Mouse (Mus musculus) liver, embryonic 13.5 days (tissue): ENCODE results near the gene Cenpt. TPM values are rescaled to one million over a fixed set of nuclear protein-coding genes. Genes with fewer than 3 reads are reported as not detected.
"Not testable (repeated sequence)": the region's sequence is repeated elsewhere in the genome, so short reads cannot be mapped to it uniquely, and the experiment has no call there.

Source experiments
- ATAC-seq: fragments of 200-750 bp; cut with Nextera tagmentation; 2 replicates; pipeline ENCODE4 v1.8.0; 2017; ENCODE audit warnings: low read depth, mild to moderate bottlenecking, moderate number of reproducible peaks, moderate library complexity
- DNase-seq: peaks from one replicate; pipeline ENCODE4 v3.0.0; 2022
- H3K27ac ChIP-seq: fragments of 300-500 bp; sonication (generic); 2 replicates; pipeline ENCODE4 v1.5.1; 2015; ENCODE audit warnings: moderate library complexity, mild to moderate bottlenecking, inconsistent platforms
- H3K27me3 ChIP-seq: fragments of 300-500 bp; sonication (generic); 2 replicates; pipeline ENCODE4 v1.6.1; 2015; ENCODE audit warnings: mild to moderate bottlenecking, inconsistent platforms
- H3K36me3 ChIP-seq: fragments of 300-500 bp; sonication (generic); 2 replicates; pipeline ENCODE4 v1.6.1; 2015; ENCODE audit warnings: mild to moderate bottlenecking, inconsistent platforms
- H3K4me1 ChIP-seq: fragments of 300-500 bp; sonication (generic); replicated peaks from 2 replicates; pipeline ENCODE4 v1.6.1; 2015; ENCODE audit warnings: inconsistent platforms
- H3K4me2 ChIP-seq: fragments of 300-500 bp; sonication (generic); 2 replicates; pipeline ENCODE4 v1.6.1; 2015; ENCODE audit warnings: inconsistent platforms, mild to moderate bottlenecking, moderate library complexity
- H3K4me3 ChIP-seq: fragments of 300-500 bp; sonication (generic); replicated peaks from 2 replicates; pipeline ENCODE4 v1.5.1; 2015; ENCODE audit warnings: mild to moderate bottlenecking, inconsistent platforms
- H3K9ac ChIP-seq: fragments of 300-500 bp; sonication (generic); 2 replicates; pipeline ENCODE4 v1.6.1; 2015; ENCODE audit warnings: mild to moderate bottlenecking, inconsistent platforms
- H3K9me3 ChIP-seq: fragments of 300-500 bp; sonication (generic); replicated peaks from 2 replicates; pipeline ENCODE4 v1.6.1; 2016; ENCODE audit warnings: inconsistent platforms
- WGBS: fragments of 180-500 bp; shearing (Covaris S2); methylation state at CpG from one replicate; pipeline ENCODE4 v1.1.7; 2015; ENCODE audit not compliant: insufficient replicate concordance; 5-methylcytosine and 5-hydroxymethylcytosine counted together
- polyA plus RNA-seq: library from polyadenylated mRNA; unstranded; fragments of >200 nt; fragmentation: Nextera tagmentation; extraction: Ambion mirVana; gene quantifications from 2 replicates; pipeline ENCODE4 v1.2.1, GENCODE M21; 2015

The Cenpt gene
- polyA plus RNA-seq, 1 experiment from 2014 or later, result 21.5 TPM

- Histone ChIP-seq H3K9ac (peak overlapping the region; percentile 88), H3K27me3 (no peaks in the 10 kb centered on the region), H3K36me3 (peaks cover 33% of the 10 kb centered on the region), H3K4me3 (peak overlapping the region; percentile 82), H3K4me1 (peaks cover 52% of the 10 kb centered on the region), H3K9me3 (no peaks in the 10 kb centered on the region), H3K4me2 (peak overlapping the region; percentile 73), H3K27ac (peak overlapping the region; percentile 86)
- ATAC-seq (peak; percentile 74), DNase-seq (peak; percentile 86)
- WGBS, result under 1% methylated on average over 34 of the region's 34 CpGs
These were observed 1.4 kb downstream of the Cenpt start for GRCm38 (mm10) chr8:105851651-105852143.

GRCm38 (mm10) chr8:105850611-105851010, 2.5 kb downstream of the Cenpt start:
- H3K9me3 ChIP-seq, result no peaks in the 10 kb centered on the region
- peaks cover 46% of the 10 kb centered on the region for H3K4me1 ChIP-seq
- peak overlapping the region; percentile 67 for H3K9ac ChIP-seq
- H3K27ac ChIP-seq, result no peak overlapping the region
- H3K4me3 ChIP-seq, result peak overlapping the region; percentile 82
- H3K4me2 ChIP-seq, result peak overlapping the region; percentile 67
- 69% methylated on average over 7 of the region's 7 CpGs for WGBS
- no peak for ATAC-seq
- DNase-seq, result no peak
- H3K36me3 ChIP-seq, result peaks cover 43% of the 10 kb centered on the region
- H3K27me3 ChIP-seq, result no peaks in the 10 kb centered on the region

- ATAC-seq, result no peak
These were observed 3.1 kb downstream of the Cenpt start for GRCm38 (mm10) chr8:105850014-105850413.

GRCm38 (mm10) chr8:105846678-105847077, 6.4 kb downstream of the Cenpt start:
- ATAC-seq, result no peak

More at GRCm38 (mm10) chr8:105850014-105850413, 3.1 kb downstream of the Cenpt start:
- 75% methylated on average over 4 of the region's 4 CpGs for WGBS
- peak overlapping the region; percentile 67; the same call in 1 of the 2 replicates for H3K9ac ChIP-seq
- H3K4me1 ChIP-seq, result peaks cover 41% of the 10 kb centered on the region
- H3K9me3 ChIP-seq, result no peaks in the 10 kb centered on the region
- DNase-seq, result no peak
- no peak overlapping the region for H3K27ac ChIP-seq
- peak overlapping the region; percentile 67 for H3K4me2 ChIP-seq
- peaks cover 49% of the 10 kb centered on the region for H3K36me3 ChIP-seq
- no peaks in the 10 kb centered on the region for H3K27me3 ChIP-seq
- H3K4me3 ChIP-seq, result peak overlapping the region; percentile 82

GRCm38 (mm10) chr8:105839209-105839608, 13.9 kb downstream of the Cenpt start:
- Histone ChIP-seq H3K9ac (no peak overlapping the region), H3K27me3 (no peaks in the 10 kb centered on the region; the same call in 1 of the 2 replicates), H3K4me3 (no peak overlapping the region), H3K9me3 (no peaks in the 10 kb centered on the region), H3K27ac (no peak overlapping the region), H3K36me3 (peaks cover 21% of the 10 kb centered on the region), H3K4me2 (no peak overlapping the region), H3K4me1 (peaks cover 25% of the 10 kb centered on the region)
- 72% methylated on average over 5 of the region's 5 CpGs for WGBS
- ATAC-seq, result no peak
- DNase-seq, result no peak

More at GRCm38 (mm10) chr8:105846678-105847077, 6.4 kb downstream of the Cenpt start:
- Histone ChIP-seq H3K9ac (peak overlapping the region; percentile 13; the same call in 1 of the 2 replicates), H3K4me2 (no peak overlapping the region), H3K27ac (0 out of 2 replicates have a peak overlapping the region, but pooled peaks have one; percentile 9), H3K4me1 (peaks cover 29% of the 10 kb centered on the region), H3K27me3 (no peaks in the 10 kb centered on the region), H3K9me3 (no peaks in the 10 kb centered on the region), H3K4me3 (no peak overlapping the region), H3K36me3 (peaks cover 73% of the 10 kb centered on the region)
- no peak for DNase-seq
- WGBS, result 49% methylated on average over 11 of the region's 11 CpGs

GRCm38 (mm10) chr8:105836991-105837390, 16.1 kb downstream of the Cenpt start:
- Histone ChIP-seq H3K4me2 (no peak overlapping the region), H3K4me1 (peaks cover 46% of the 10 kb centered on the region), H3K27me3 (no peaks in the 10 kb centered on the region; the same call in 1 of the 2 replicates), H3K36me3 (peaks cover 9% of the 10 kb centered on the region; the same call in 1 of the 2 replicates), H3K9me3 (no peaks in the 10 kb centered on the region), H3K4me3 (no peak overlapping the region), H3K27ac (no peak overlapping the region), H3K9ac (no peak overlapping the region)
- 64% methylated on average over 6 of the region's 6 CpGs for WGBS
- no peak for ATAC-seq
- no peak for DNase-seq

GRCm38 (mm10) chr8:105835318-105835717, 17.8 kb downstream of the Cenpt start:
- peak; percentile 63 for ATAC-seq
- H3K4me3 ChIP-seq, result no peak overlapping the region
- H3K4me1 ChIP-seq, result peaks cover 60% of the 10 kb centered on the region
- H3K4me2 ChIP-seq, result peak overlapping the region; percentile 19; the same call in 1 of the 2 replicates
- WGBS, result 22% methylated on average over 11 of the region's 11 CpGs
- H3K36me3 ChIP-seq, result no peaks in the 10 kb centered on the region
- DNase-seq, result peak; percentile 80
- H3K9me3 ChIP-seq, result no peaks in the 10 kb centered on the region
- peak overlapping the region; percentile 39; the same call in 1 of the 2 replicates for H3K9ac ChIP-seq
- peak overlapping the region; percentile 57 for H3K27ac ChIP-seq
- H3K27me3 ChIP-seq, result no peaks in the 10 kb centered on the region; the same call in 1 of the 2 replicates

GRCm38 (mm10) chr8:105833740-105834139, 19.3 kb downstream of the Cenpt start:
- Histone ChIP-seq H3K4me2 (peak overlapping the region; percentile 63), H3K27ac (peak overlapping the region; percentile 96), H3K4me1 (peaks cover 69% of the 10 kb centered on the region), H3K4me3 (peak overlapping the region; percentile 57), H3K9ac (peak overlapping the region; percentile 71)
- not testable (repeated sequence) for H3K27me3 ChIP-seq, H3K9me3 ChIP-seq, H3K36me3 ChIP-seq
- peak; percentile 50 for DNase-seq
- 65% methylated on average over 2 of the region's 2 CpGs for WGBS
- ATAC-seq, result 0 out of 2 replicates have a peak, but pooled peaks have one; percentile 13

- peak within 1 kb of the TSS; percentile 98 for H3K9ac ChIP-seq
- H3K36me3 ChIP-seq, result peaks cover 43% of the 10 kb centered on the region
- ATAC-seq (peak; percentile 90), DNase-seq (peak; percentile 97)
- WGBS, result under 1% methylated on average over 52 of the region's 52 CpGs
- 0 out of 2 replicates have a peak, but pooled peaks cover 1% of the 10 kb centered on the region for H3K9me3 ChIP-seq
- H3K27ac ChIP-seq, result peak within 1 kb of the TSS; percentile 99
- H3K27me3 ChIP-seq, result no peaks in the 10 kb centered on the region
- H3K4me3 ChIP-seq, result peak within 1 kb of the TSS; percentile 91
- peak within 1 kb of the TSS; percentile 76 for H3K4me2 ChIP-seq
- peaks cover 79% of the 10 kb centered on the region for H3K4me1 ChIP-seq
These were observed 25.9 kb downstream of the Cenpt start, which contains the start of the genes Ranbp10 and Tsnaxip1 for GRCm38 (mm10) chr8:105826861-105827848. TSS of gene Ranbp10 (minus strand) at chr8:105827350. TSS of gene Tsnaxip1 (plus strand) at chr8:105827731.

- DNase-seq (no peak), ATAC-seq (no peak)
- under 1% methylated on average over 4 of the region's 4 CpGs for WGBS
- Histone ChIP-seq H3K4me2 (peak overlapping the region; percentile 76), H3K9me3 (0 out of 2 replicates have a peak, but pooled peaks cover 4% of the 10 kb centered on the region), H3K36me3 (peaks cover 50% of the 10 kb centered on the region), H3K4me1 (peaks cover 81% of the 10 kb centered on the region), H3K4me3 (peak overlapping the region; percentile 91), H3K27ac (peak overlapping the region; percentile 99), H3K27me3 (no peaks in the 10 kb centered on the region), H3K9ac (peak overlapping the region; percentile 98)
These were observed 26.7 kb downstream of the Cenpt start for GRCm38 (mm10) chr8:105826379-105826778.

- Histone ChIP-seq H3K9me3 (0 out of 2 replicates have a peak, but pooled peaks cover 4% of the 10 kb centered on the region), H3K4me1 (peaks cover 80% of the 10 kb centered on the region)
These were observed 27.6 kb downstream of the Cenpt start for GRCm38 (mm10) chr8:105825506-105825905.

More at GRCm38 (mm10) chr8:105825506-105825905, 27.6 kb downstream of the Cenpt start:
- Histone ChIP-seq H3K27ac (peak overlapping the region; percentile 99), H3K27me3 (no peaks in the 10 kb centered on the region), H3K9ac (peak overlapping the region; percentile 98), H3K4me2 (peak overlapping the region; percentile 76), H3K4me3 (peak overlapping the region; percentile 91), H3K36me3 (peaks cover 57% of the 10 kb centered on the region)
- ATAC-seq (no peak), DNase-seq (no peak)
- 57% methylated on average over 4 of the region's 4 CpGs for WGBS
